Mouse (Mus musculus) left cerebral cortex, postnatal 14 days (tissue): ENCODE data around the gene Hapln1. TPM values are rescaled to one million over a fixed set of nuclear protein-coding genes. Genes with fewer than 3 reads are reported as not detected.

ENCODE experiments used
- DNase-seq, 2 experiments: peaks; one replicate each; pipeline ENCODE4 v3.0.0; 2021 to 2022; ENCODE audit warnings: low spot score in 2 of 2, mixed read lengths in 1 of 2
- intact Hi-C: fragments of 180-260 bp; cut with DNase I; formaldehyde crosslinking; loops from one replicate; pipeline ENCODE4 v1.15.1; 2025
- total RNA-seq, 2 experiments: library from RNA; stranded (reverse); gene quantifications; 2 replicates each; pipeline ENCODE4 v1.2.3; 2021

Gene Hapln1
- total RNA-seq, 2 experiments from 2014 or later = 60.4 to 69.4 TPM

- DNase-seq = no peak
- intact Hi-C loops = no loop called here
These were observed 44.4 kb downstream of the Hapln1 start for GRCm38 (mm10) chr13:89583747-89584738.

DNA sequence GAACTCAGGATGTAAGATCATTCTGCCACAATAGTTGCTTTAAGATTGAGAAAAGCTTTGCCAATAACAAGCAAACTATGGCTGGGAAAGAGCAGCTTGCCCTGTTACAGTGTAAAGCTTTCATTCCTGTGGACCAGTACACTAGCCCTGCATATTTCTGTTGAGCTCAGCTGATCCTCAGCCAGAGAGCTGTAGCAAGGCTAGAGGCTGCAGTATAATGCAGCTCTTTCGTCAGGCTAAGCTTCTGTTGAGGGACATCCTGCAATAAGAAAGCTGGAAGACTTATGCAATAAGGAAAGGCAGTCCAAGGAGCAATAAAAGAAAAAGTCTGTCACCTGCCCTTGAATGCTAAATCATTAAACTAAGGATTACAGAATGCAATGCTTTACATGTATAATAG, 45.5 kb downstream of the Hapln1 start:
- intact Hi-C loops = loop anchor here (5.0 kb wide), 1 partner anchor 47 kb away; no protein-coding TSS in a partner anchor
- DNase-seq = no peak

- DNase-seq = no peak
- intact Hi-C loops = no loop called here
These were observed 55.5 kb downstream of the Hapln1 start for GRCm38 (mm10) chr13:89595105-89595504.

DNA sequence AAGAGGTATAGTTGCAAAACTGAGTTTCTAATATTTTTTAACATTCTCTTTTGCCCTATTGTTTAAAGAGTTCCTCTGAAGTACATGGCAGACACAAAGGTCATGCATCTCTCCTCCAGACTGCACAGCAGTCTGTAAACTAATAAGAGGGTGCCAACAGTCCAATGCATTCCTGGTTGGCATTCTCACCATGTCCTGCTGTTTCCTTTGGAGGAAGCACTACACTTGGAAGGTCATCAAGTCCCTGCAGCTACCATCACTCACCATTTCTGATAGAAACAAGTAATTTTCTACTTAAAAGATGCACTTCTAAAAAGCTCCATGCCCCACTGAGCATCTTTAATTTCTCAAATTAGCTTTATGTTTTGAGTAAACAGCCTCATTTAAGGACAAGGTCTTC, 57.8 kb downstream of the Hapln1 start:
- no peak for DNase-seq
- intact Hi-C loops = no loop called here

DNA sequence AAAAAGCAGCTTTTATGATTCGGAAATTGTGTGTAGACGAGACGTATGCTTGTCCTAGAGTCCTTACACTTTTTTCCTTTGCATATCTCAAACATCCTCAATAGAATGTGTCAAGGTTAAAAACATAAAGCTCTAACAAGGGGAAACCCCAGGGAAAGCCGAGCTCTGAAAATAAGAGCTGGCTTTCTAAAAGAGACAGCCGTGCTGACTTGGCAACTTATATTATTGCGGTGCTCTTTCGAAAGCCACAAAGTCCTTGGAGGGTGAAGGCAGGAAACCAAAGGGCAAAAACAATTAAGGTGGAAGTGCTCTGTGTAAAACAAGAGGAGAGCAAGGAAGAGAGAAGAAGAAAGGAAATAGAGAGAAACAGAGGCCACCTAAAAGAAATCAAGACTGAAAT, 60.9 kb downstream of the Hapln1 start:
- no peak for DNase-seq
- intact Hi-C loops = no loop called here

GRCm38 (mm10) chr13:89603336-89603735, 63.7 kb downstream of the Hapln1 start:
- intact Hi-C loops = no loop called here
- DNase-seq = peak in 1 of 2 experiments; percentile 19

- DNase-seq = no peak
- intact Hi-C loops = no loop called here
These were observed 67.8 kb downstream of the Hapln1 start for GRCm38 (mm10) chr13:89607399-89607798.

- no peak for DNase-seq
- intact Hi-C loops = no loop called here
These were observed 79.5 kb downstream of the Hapln1 start for GRCm38 (mm10) chr13:89619064-89619463.

GRCm38 (mm10) chr13:89634137-89634683, 94.6 kb downstream of the Hapln1 start:
- intact Hi-C loops = loop anchor here (5.0 kb wide), 2 partner anchors 47 to 87 kb away; no protein-coding TSS in a partner anchor
- peak; percentile 64 to 74 for DNase-seq

GRCm38 (mm10) chr13:89637012-89637411, 97.4 kb downstream of the Hapln1 start:
- intact Hi-C loops = no loop called here
- no peak for DNase-seq

DNA sequence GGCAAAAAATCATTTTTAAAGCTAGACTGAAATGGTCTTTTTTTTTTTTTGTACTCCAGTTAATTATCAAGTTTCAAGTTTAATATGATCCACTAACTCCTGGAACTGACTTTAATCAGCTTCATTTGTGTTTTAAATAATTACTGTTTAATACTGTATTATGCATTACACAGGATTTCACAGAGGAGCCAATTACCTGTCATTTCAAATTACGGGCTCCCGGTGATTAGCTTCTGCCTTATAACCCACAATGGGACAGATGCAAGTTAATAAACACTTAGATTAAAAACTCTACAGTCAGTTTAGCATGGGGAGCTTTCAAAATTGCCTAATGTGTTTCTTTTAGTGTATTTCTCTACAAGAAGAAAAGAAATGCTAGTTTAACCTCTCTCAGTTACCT, 106.0 kb downstream of the Hapln1 start:
- DNase-seq = no peak
- intact Hi-C loops = no loop called here

DNA sequence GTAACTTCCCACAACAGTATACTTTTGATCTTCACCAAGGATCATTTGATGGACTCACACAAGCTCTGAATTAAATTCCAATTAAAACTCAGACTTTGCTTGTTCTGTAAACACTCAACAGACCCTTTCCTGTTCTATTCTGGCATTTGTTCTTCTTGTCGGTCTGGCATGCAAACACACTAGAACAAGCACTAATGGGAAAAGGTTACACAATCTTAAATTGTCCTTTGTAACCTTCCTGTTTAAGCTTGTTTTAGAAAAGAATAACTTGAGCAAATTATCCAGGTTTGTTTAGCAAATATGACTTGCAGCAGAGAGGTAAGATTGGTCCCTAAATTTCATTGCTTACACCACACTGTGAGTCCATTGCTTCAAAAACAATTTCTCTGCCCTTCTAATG, 113.2 kb downstream of the Hapln1 start:
- no peak for DNase-seq

DNA sequence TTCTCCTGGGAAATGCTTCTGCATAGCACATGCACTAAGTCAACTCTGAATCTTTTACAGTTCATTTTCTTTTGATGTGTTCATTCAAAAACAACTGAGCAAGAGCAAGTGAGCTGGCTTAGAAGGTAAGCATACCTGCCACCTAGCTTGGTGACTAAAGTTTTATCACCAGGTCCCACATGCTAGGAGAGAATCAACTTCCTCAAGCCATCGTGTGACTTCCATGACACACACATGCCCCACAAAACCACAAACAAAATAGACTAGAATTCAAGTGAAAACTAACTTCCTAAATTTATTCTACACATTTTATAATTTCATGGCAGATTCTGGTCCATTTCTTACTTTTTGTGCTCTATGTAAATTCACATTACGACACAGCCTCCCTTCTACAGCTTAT, 113.7 kb downstream of the Hapln1 start:
- no peak for DNase-seq
- intact Hi-C loops = no loop called here

More for the DNA sequence above, 113.2 kb downstream of the Hapln1 start:
- intact Hi-C loops = no loop called here

DNA sequence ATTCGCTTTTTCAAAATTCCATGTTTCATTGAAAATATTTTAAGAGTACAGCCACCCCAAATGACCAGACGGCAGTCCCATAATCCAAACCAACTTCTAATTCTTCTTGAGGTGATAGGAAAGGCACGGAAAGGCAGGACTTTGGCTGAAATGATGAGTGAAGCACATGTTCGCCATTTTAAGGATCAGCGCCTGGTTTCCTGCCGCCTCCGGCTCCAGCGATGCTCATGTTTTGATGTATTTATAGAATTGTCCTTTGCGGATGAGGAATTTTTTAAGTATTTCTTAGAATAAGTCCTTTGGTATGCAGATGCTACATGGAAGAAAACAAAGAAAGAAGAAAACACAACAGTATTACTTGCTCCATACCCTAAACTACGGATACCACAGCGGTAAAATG, 117.5 kb downstream of the Hapln1 start:
- DNase-seq = peak; percentile 33 to 34

More for the DNA sequence above, 117.5 kb downstream of the Hapln1 start:
- intact Hi-C loops = no loop called here

Other genes with a start within 250 kb of the Hapln1 start
- gene Vcan, start 202.7 kb downstream of the Hapln1 start, total RNA-seq = 10 to 100 TPM; 21.2 to 23.3 TPM